ENCODE assay signal across 9 mouse cellular contexts in genomic region chr4:53110356-53110755, GRCm38 (mm10). TPM values are rescaled to one million over a fixed set of nuclear protein-coding genes. Genes with fewer than 3 reads are reported as not detected.
DNase-seq lines count a peak whose midpoint lies in the region; ATAC-seq and TF ChIP-seq lines count a peak whose summit lies in the region.
"Had no signal": no experiment of that assay in that cellular context is flagged by ENCODE, and none has a peak within 500 bp of the region (broad histone marks: within the 10 kb centered on the region; RNA-seq: fewer than 3 reads in every experiment).

No protein-coding gene starts in this region.

- H3K4me1 ChIP-seq in hindbrain, embryonic 11.5 days (replicated peaks; ENCODE audit: control insufficient read depth, insufficient read depth, low read length) = no peaks in the 10 kb centered on the region
- H3K4me1 ChIP-seq in hindbrain, embryonic 10.5 days (replicated peaks) = peaks cover 9% of the 10 kb centered on the region
- H3K4me1 ChIP-seq in neural tube, embryonic 15.5 days = peaks cover 20% of the 10 kb centered on the region
- H3K4me1 ChIP-seq in cortical plate, adult 2 months (ENCODE audit: control insufficient read depth, insufficient read depth, low read length) = peaks cover 6% of the 10 kb centered on the region

- no peak overlapping the region for H3K27ac ChIP-seq in hindbrain, embryonic 11.5 days (ENCODE audit: low read depth, low read length)
- no peak overlapping the region for H3K27ac ChIP-seq in hindbrain, embryonic 10.5 days
- 0 out of 2 replicates have a peak overlapping the region, but pooled peaks have one; percentile 69 for H3K27ac ChIP-seq in neural tube, embryonic 15.5 days (replicated peaks)
- H3K27ac ChIP-seq in cortical plate, adult 2 months (ENCODE audit: insufficient read depth, low read length) = no peak overlapping the region

- no peaks in the 10 kb centered on the region for H3K27me3 ChIP-seq in hindbrain, embryonic 11.5 days (ENCODE audit: control insufficient read depth, insufficient read depth, low read length)
- H3K27me3 ChIP-seq in hindbrain, embryonic 10.5 days (ENCODE audit: insufficient read depth, poor library complexity, severe bottlenecking) = no peaks in the 10 kb centered on the region
- H3K27me3 ChIP-seq in neural tube, embryonic 15.5 days (replicated peaks) = no peaks in the 10 kb centered on the region
- no peaks in the 10 kb centered on the region for H3K27me3 ChIP-seq in splenic B cell, adult 2 months (ENCODE audit: control insufficient read depth, insufficient read depth, low read length, poor library complexity, severe bottlenecking)
- H3K27me3 ChIP-seq: neural tube, embryonic 13.5 days had no signal

- no peak overlapping the region for H3K4me2 ChIP-seq in hindbrain, embryonic 11.5 days (replicated peaks; ENCODE audit: low read depth, low read length)
- no peak overlapping the region for H3K4me2 ChIP-seq in neural tube, embryonic 15.5 days

- H3K9ac ChIP-seq in hindbrain, embryonic 11.5 days (ENCODE audit: low read depth, low read length) = no peak overlapping the region
- H3K9ac ChIP-seq in neural tube, embryonic 15.5 days (replicated peaks) = no peak overlapping the region
- H3K9ac ChIP-seq: neural tube, embryonic 13.5 days had no signal

- no peak for TF ChIP-seq POLR2A in cortical plate, adult 2 months (IDR thresholded peaks at IDR 0.05; ENCODE audit: extremely low read depth, insufficient read depth, low read length)

- ATAC-seq in hindbrain, embryonic 11.5 days (ENCODE audit: low FRiP score) = no peak
- 0 out of 2 replicates have a peak, but pooled peaks have one; percentile 22 for ATAC-seq in neural tube, embryonic 15.5 days (ENCODE audit: low FRiP score)

- peak; percentile 51; the same call in 1 of the 2 replicates for TF ChIP-seq CTCF in cortical plate, adult 2 months (IDR thresholded peaks at IDR 0.05; ENCODE audit: extremely low read depth, insufficient read depth, low read length)

- WGBS in hindbrain, embryonic 11.5 days = 42% methylated on average over 5 of the region's 5 CpGs
- WGBS in hindbrain, embryonic 10.5 days = 47% methylated on average over 5 of the region's 5 CpGs
- WGBS in neural tube, embryonic 15.5 days = 34% methylated on average over 5 of the region's 5 CpGs

- no peak overlapping the region for H3K4me3 ChIP-seq in hindbrain, embryonic 11.5 days (ENCODE audit: low read depth, low read length)
- no peak overlapping the region for H3K4me3 ChIP-seq in hindbrain, embryonic 10.5 days
- H3K4me3 ChIP-seq in neural tube, embryonic 15.5 days (replicated peaks) = no peak overlapping the region
- H3K4me3 ChIP-seq in cortical plate, adult 2 months (ENCODE audit: insufficient read depth, low read length) = no peak overlapping the region
- H3K4me3 ChIP-seq: neural tube, embryonic 13.5 days had no signal

- peak; percentile 39 for DNase-seq in hindbrain, embryonic 11.5 days (ENCODE audit: low spot score)
- DNase-seq in hindbrain, embryonic 10.5 days (ENCODE audit: low spot score) = no peak
- DNase-seq in neural tube, embryonic 10.5 days (ENCODE audit: extremely low spot score, low spot score) = no peak
- DNase-seq in splenic B cell, adult 2 months (ENCODE audit: low read depth, low spot score) = peak; percentile 67
- DNase-seq in adrenal gland, adult 2 months = no peak
- DNase-seq in gastrocnemius, postnatal 25 days = no peak

- H3K9me3 ChIP-seq in hindbrain, embryonic 11.5 days (ENCODE audit: control insufficient read depth, low read length) = no peaks in the 10 kb centered on the region
- H3K9me3 ChIP-seq in hindbrain, embryonic 10.5 days = no peaks in the 10 kb centered on the region
- H3K9me3 ChIP-seq in neural tube, embryonic 15.5 days (replicated peaks) = no peaks in the 10 kb centered on the region
- H3K9me3 ChIP-seq: neural tube, embryonic 13.5 days had no signal

- H3K36me3 ChIP-seq in hindbrain, embryonic 11.5 days (ENCODE audit: control insufficient read depth, insufficient read depth, low read length) = no peaks in the 10 kb centered on the region
- no peaks in the 10 kb centered on the region for H3K36me3 ChIP-seq in hindbrain, embryonic 10.5 days
- H3K36me3 ChIP-seq in neural tube, embryonic 15.5 days = 0 out of 2 replicates have a peak, but pooled peaks cover 2% of the 10 kb centered on the region
- H3K36me3 ChIP-seq in splenic B cell, adult 2 months (ENCODE audit: control insufficient read depth, insufficient read depth, low read length, poor library complexity, severe bottlenecking) = peaks cover 24% of the 10 kb centered on the region

RNA-seq across cellular contexts. Expression of gene Abca1, which starts 49.3 kb away (rescaled TPM):
- 6.1 and 7.5 TPM in 2 replicates for polyA plus RNA-seq in hindbrain, embryonic 11.5 days (2014; fragmentation: Nextera tagmentation; extraction: Ambion mirVana)
- polyA plus RNA-seq in hindbrain, embryonic 10.5 days (2016; fragmentation: Nextera tagmentation; extraction: Ambion mirVana) = 2.7 and 3.6 TPM in 2 replicates
- polyA plus RNA-seq in neural tube, embryonic 15.5 days (2015; fragmentation: Nextera tagmentation; extraction: Ambion mirVana) = 8.8 and 9.0 TPM in 2 replicates
- 8.3 and 9.0 TPM in 2 replicates for polyA plus RNA-seq in cortical plate, adult 2 months (2012; rRNA removed)
- total RNA-seq in adrenal gland, adult 2 months (2021) = 100 to 1,000 TPM; 137 to 213 TPM
- 15.7 and 27.8 TPM in 2 replicates for polyA plus RNA-seq in adrenal gland, adult 2 months (2012; rRNA removed)
- total RNA-seq in gastrocnemius, postnatal 25 days (2021) = 1 to 10 TPM; 4.8 to 9.4 TPM

Comparison
In these comparisons a context has a peak if more than half of its experiments do, and no peak if none do; other contexts are left out.
1. DNase-seq: peak in hindbrain, embryonic 11.5 days (single experiment) and splenic B cell, adult 2 months (single experiment); none in hindbrain, embryonic 10.5 days (single experiment), neural tube, embryonic 10.5 days (single experiment), adrenal gland, adult 2 months (single experiment) and gastrocnemius, postnatal 25 days (single experiment).